Mouse (Mus musculus): ENCODE results near the gene Ppfia3. TPM values are rescaled to one million over a fixed set of nuclear protein-coding genes. Genes with fewer than 3 reads are reported as not detected.

Gene Ppfia3
- total and polyA plus RNA-seq, 2 experiments from 2014 or later = 31.6 to 104 TPM

GRCm38 (mm10) chr7:45297563-45297962, 69.3 kb downstream of the Ppfia3 start:
- no peaks in the 10 kb centered on the region for H3K36me3 ChIP-seq (ENCODE audit: insufficient read depth, low read length)
- DNase-seq (ENCODE audit: low spot score) (no peak), ATAC-seq (ENCODE audit: low FRiP score) (no peak)
- no peak overlapping the region for H3K4me2 ChIP-seq (ENCODE audit: low read depth, low read length, poor library complexity, severe bottlenecking)
- no peak overlapping the region for H3K9ac ChIP-seq (replicated peaks; ENCODE audit: low read length, poor library complexity, severe bottlenecking)
- no peak for TF ChIP-seq CTCF (IDR thresholded peaks at IDR 0.05)
- H3K4me3 ChIP-seq (ENCODE audit: low read depth, low read length) = no peak overlapping the region
- no peaks in the 10 kb centered on the region for H3K9me3 ChIP-seq (ENCODE audit: low read length)
- 71% methylated on average over 3 of the region's 3 CpGs for WGBS
- H3K27me3 ChIP-seq (ENCODE audit: insufficient read depth, low read length) = no peaks in the 10 kb centered on the region
- H3K27ac ChIP-seq (ENCODE audit: low read depth, low read length) = no peak overlapping the region
- peaks cover 4% of the 10 kb centered on the region; the same call in 1 of the 2 replicates for H3K4me1 ChIP-seq (ENCODE audit: insufficient read depth, low read length)

GRCm38 (mm10) chr7:45296626-45297025, 70.2 kb downstream of the Ppfia3 start:
- 91% methylated on average over 1 of the region's 1 CpGs for WGBS
- Histone ChIP-seq H3K4me2 (ENCODE audit: low read depth, low read length, poor library complexity, severe bottlenecking) (no peak overlapping the region), H3K27ac (ENCODE audit: low read depth, low read length) (no peak overlapping the region), H3K9ac (replicated peaks; ENCODE audit: low read length, poor library complexity, severe bottlenecking) (no peak overlapping the region), H3K36me3 (ENCODE audit: insufficient read depth, low read length) (no peaks in the 10 kb centered on the region), H3K9me3 (ENCODE audit: low read length) (no peaks in the 10 kb centered on the region), H3K4me1 (ENCODE audit: insufficient read depth, low read length) (peaks cover 4% of the 10 kb centered on the region; the same call in 1 of the 2 replicates), H3K27me3 (ENCODE audit: insufficient read depth, low read length) (no peaks in the 10 kb centered on the region), H3K4me3 (ENCODE audit: low read depth, low read length) (no peak overlapping the region)
- DNase-seq (ENCODE audit: low spot score) = no peak
- no peak for TF ChIP-seq CTCF (IDR thresholded peaks at IDR 0.05)
- ATAC-seq (ENCODE audit: low FRiP score) = no peak

Other genes starting within 250 kb of the Ppfia3 start
Only the 30 nearest of the 35 such genes appear.
- 104 and 124 TPM in 2 replicates for gene Pih1d1, start 212.7 kb downstream of the Ppfia3 start, total RNA-seq (2014; rRNA removed)
- gene Pih1d1, start 212.7 kb downstream of the Ppfia3 start, polyA plus RNA-seq (2015; fragmentation: Nextera tagmentation; extraction: Ambion mirVana) = 77.1 and 81.6 TPM in 2 replicates
- 18.9 and 22.0 TPM in 2 replicates for gene Aldh16a1, start 212.4 kb downstream of the Ppfia3 start, total RNA-seq (2014; rRNA removed)
- 12.9 and 15.2 TPM in 2 replicates for gene Aldh16a1, start 212.4 kb downstream of the Ppfia3 start, polyA plus RNA-seq (2015; fragmentation: Nextera tagmentation; extraction: Ambion mirVana)
- 1.9 and 2.5 TPM in 2 replicates for gene Slc17a7, start 203.1 kb downstream of the Ppfia3 start, total RNA-seq (2014; rRNA removed)
- 0.95 and 0.96 TPM in 2 replicates for gene Slc17a7, start 203.1 kb downstream of the Ppfia3 start, polyA plus RNA-seq (2015; fragmentation: Nextera tagmentation; extraction: Ambion mirVana)
- not detected in 2 replicates for gene Gfy, start 187.4 kb downstream of the Ppfia3 start, total RNA-seq (2014; rRNA removed)
- 0.11 and 0.51 TPM in 2 replicates for gene Gfy, start 187.4 kb downstream of the Ppfia3 start, polyA plus RNA-seq (2015; fragmentation: Nextera tagmentation; extraction: Ambion mirVana)
- gene Pth2, start 186.0 kb downstream of the Ppfia3 start, total RNA-seq (2014; rRNA removed) = not detected in 2 replicates
- 0.93 and 1.3 TPM in 2 replicates for gene Pth2, start 186.0 kb downstream of the Ppfia3 start, polyA plus RNA-seq (2015; fragmentation: Nextera tagmentation; extraction: Ambion mirVana)
- gene Ccdc155, start 162.1 kb downstream of the Ppfia3 start, total RNA-seq (2014; rRNA removed) = 0.24 and 0.38 TPM in 2 replicates
- gene Ccdc155, start 162.1 kb downstream of the Ppfia3 start, polyA plus RNA-seq (2015; fragmentation: Nextera tagmentation; extraction: Ambion mirVana) = 0.32 and 0.50 TPM in 2 replicates
- 9.0 and 14.4 TPM in 2 replicates for gene Dkkl1, start 154.9 kb downstream of the Ppfia3 start, total RNA-seq (2014; rRNA removed)
- 23.8 and 23.9 TPM in 2 replicates for gene Dkkl1, start 154.9 kb downstream of the Ppfia3 start, polyA plus RNA-seq (2015; fragmentation: Nextera tagmentation; extraction: Ambion mirVana)
- 31.2 and 54.8 TPM in 2 replicates for gene Tead2, start 151.3 kb downstream of the Ppfia3 start, total RNA-seq (2014; rRNA removed)
- gene Tead2, start 151.3 kb downstream of the Ppfia3 start, polyA plus RNA-seq (2015; fragmentation: Nextera tagmentation; extraction: Ambion mirVana) = 16.8 and 17.0 TPM in 2 replicates
- 1.2 and 1.7 TPM in 2 replicates for gene Cd37, start 127.9 kb downstream of the Ppfia3 start, total RNA-seq (2014; rRNA removed)
- 1.5 and 2.4 TPM in 2 replicates for gene Cd37, start 127.9 kb downstream of the Ppfia3 start, polyA plus RNA-seq (2015; fragmentation: Nextera tagmentation; extraction: Ambion mirVana)
- gene Slc6a16, start 125.9 kb downstream of the Ppfia3 start, total RNA-seq (2014; rRNA removed) = 0.16 and 1.3 TPM in 2 replicates
- 2.3 and 3.1 TPM in 2 replicates for gene Slc6a16, start 125.9 kb downstream of the Ppfia3 start, polyA plus RNA-seq (2015; fragmentation: Nextera tagmentation; extraction: Ambion mirVana)
- gene Slc6a21, start 89.5 kb downstream of the Ppfia3 start, total RNA-seq (2014; rRNA removed) = not detected in 2 replicates
- not detected in 2 replicates for gene Slc6a21, start 89.5 kb downstream of the Ppfia3 start, polyA plus RNA-seq (2015; fragmentation: Nextera tagmentation; extraction: Ambion mirVana)
- 22.6 and 35.4 TPM in 2 replicates for gene Trpm4, start 33.2 kb downstream of the Ppfia3 start, total RNA-seq (2014; rRNA removed)
- gene Trpm4, start 33.2 kb downstream of the Ppfia3 start, polyA plus RNA-seq (2015; fragmentation: Nextera tagmentation; extraction: Ambion mirVana) = 10.4 and 10.7 TPM in 2 replicates
- gene Hrc, start 31.7 kb downstream of the Ppfia3 start, total RNA-seq (2014; rRNA removed) = 0.33 TPM in 1 of 2 replicates, not detected in the other
- gene Hrc, start 31.7 kb downstream of the Ppfia3 start, polyA plus RNA-seq (2015; fragmentation: Nextera tagmentation; extraction: Ambion mirVana) = 0.26 and 0.49 TPM in 2 replicates
- gene Lin7b, start 3.6 kb upstream of the Ppfia3 start, total RNA-seq (2014; rRNA removed) = 68.6 and 96.6 TPM in 2 replicates
- gene Lin7b, start 3.6 kb upstream of the Ppfia3 start, polyA plus RNA-seq (2015; fragmentation: Nextera tagmentation; extraction: Ambion mirVana) = 59.9 and 70.3 TPM in 2 replicates
- gene Snrnp70, start 28.7 kb upstream of the Ppfia3 start, total RNA-seq (2014; rRNA removed) = 249 and 258 TPM in 2 replicates
- 108 and 131 TPM in 2 replicates for gene Snrnp70, start 28.7 kb upstream of the Ppfia3 start, polyA plus RNA-seq (2015; fragmentation: Nextera tagmentation; extraction: Ambion mirVana)
- gene Kcna7, start 38.6 kb upstream of the Ppfia3 start, total RNA-seq (2014; rRNA removed) = not detected in 2 replicates
- gene Kcna7, start 38.6 kb upstream of the Ppfia3 start, polyA plus RNA-seq (2015; fragmentation: Nextera tagmentation; extraction: Ambion mirVana) = 0.06 TPM in 1 of 2 replicates, not detected in the other
- 0.24 TPM in 1 of 2 replicates, not detected in the other for gene Ntf5, start 46.7 kb upstream of the Ppfia3 start, total RNA-seq (2014; rRNA removed)
- not detected in 2 replicates for gene Ntf5, start 46.7 kb upstream of the Ppfia3 start, polyA plus RNA-seq (2015; fragmentation: Nextera tagmentation; extraction: Ambion mirVana)
- gene Lhb, start 53.8 kb upstream of the Ppfia3 start, total RNA-seq (2014; rRNA removed) = 1.8 TPM in 1 of 2 replicates, not detected in the other
- 0.32 and 0.70 TPM in 2 replicates for gene Lhb, start 53.8 kb upstream of the Ppfia3 start, polyA plus RNA-seq (2015; fragmentation: Nextera tagmentation; extraction: Ambion mirVana)
- 11.5 and 19.7 TPM in 2 replicates for gene Gys1, start 67.8 kb upstream of the Ppfia3 start, total RNA-seq (2014; rRNA removed)
- 12.0 and 12.2 TPM in 2 replicates for gene Gys1, start 67.8 kb upstream of the Ppfia3 start, polyA plus RNA-seq (2015; fragmentation: Nextera tagmentation; extraction: Ambion mirVana)
- gene Ruvbl2, start 71.1 kb upstream of the Ppfia3 start, total RNA-seq (2014; rRNA removed) = 129 and 146 TPM in 2 replicates
- 80.5 and 90.8 TPM in 2 replicates for gene Ruvbl2, start 71.1 kb upstream of the Ppfia3 start, polyA plus RNA-seq (2015; fragmentation: Nextera tagmentation; extraction: Ambion mirVana)
- gene Ftl1, start 92.9 kb upstream of the Ppfia3 start, total RNA-seq (2014; rRNA removed) = 2,165 and 2,428 TPM in 2 replicates
- 4,797 and 5,109 TPM in 2 replicates for gene Ftl1, start 92.9 kb upstream of the Ppfia3 start, polyA plus RNA-seq (2015; fragmentation: Nextera tagmentation; extraction: Ambion mirVana)
- gene Bax, start 99.9 kb upstream of the Ppfia3 start, total RNA-seq (2014; rRNA removed) = 119 and 144 TPM in 2 replicates
- 254 and 258 TPM in 2 replicates for gene Bax, start 99.9 kb upstream of the Ppfia3 start, polyA plus RNA-seq (2015; fragmentation: Nextera tagmentation; extraction: Ambion mirVana)
- not detected in 2 replicates for gene Tulp2, start 114.9 kb upstream of the Ppfia3 start, total RNA-seq (2014; rRNA removed)
- gene Tulp2, start 114.9 kb upstream of the Ppfia3 start, polyA plus RNA-seq (2015; fragmentation: Nextera tagmentation; extraction: Ambion mirVana) = 0.37 and 0.67 TPM in 2 replicates
- gene Gm45808, start 119.8 kb upstream of the Ppfia3 start, total RNA-seq (2014; rRNA removed) = 0.52 and 1.6 TPM in 2 replicates
- not detected in 2 replicates for gene Gm45808, start 119.8 kb upstream of the Ppfia3 start, polyA plus RNA-seq (2015; fragmentation: Nextera tagmentation; extraction: Ambion mirVana)
- gene Dhdh, start 121.8 kb upstream of the Ppfia3 start, total RNA-seq (2014; rRNA removed) = 4.3 TPM in 2 replicates
- 5.5 and 6.1 TPM in 2 replicates for gene Dhdh, start 121.8 kb upstream of the Ppfia3 start, polyA plus RNA-seq (2015; fragmentation: Nextera tagmentation; extraction: Ambion mirVana)
- 92.2 and 137 TPM in 2 replicates for gene Nucb1, start 143.4 kb upstream of the Ppfia3 start, total RNA-seq (2014; rRNA removed)
- 137 and 144 TPM in 2 replicates for gene Nucb1, start 143.4 kb upstream of the Ppfia3 start, polyA plus RNA-seq (2015; fragmentation: Nextera tagmentation; extraction: Ambion mirVana)
- gene Ppp1r15a, start 159.2 kb upstream of the Ppfia3 start, total RNA-seq (2014; rRNA removed) = 17.2 and 17.4 TPM in 2 replicates
- gene Ppp1r15a, start 159.2 kb upstream of the Ppfia3 start, polyA plus RNA-seq (2015; fragmentation: Nextera tagmentation; extraction: Ambion mirVana) = 18.7 and 18.8 TPM in 2 replicates
- 2.0 and 2.1 TPM in 2 replicates for gene Plekha4, start 159.3 kb upstream of the Ppfia3 start, total RNA-seq (2014; rRNA removed)
- gene Plekha4, start 159.3 kb upstream of the Ppfia3 start, polyA plus RNA-seq (2015; fragmentation: Nextera tagmentation; extraction: Ambion mirVana) = 1.2 and 1.6 TPM in 2 replicates
- gene Hsd17b14, start 187.9 kb upstream of the Ppfia3 start, total RNA-seq (2014; rRNA removed) = not detected in 2 replicates
- gene Hsd17b14, start 187.9 kb upstream of the Ppfia3 start, polyA plus RNA-seq (2015; fragmentation: Nextera tagmentation; extraction: Ambion mirVana) = 0.15 and 0.20 TPM in 2 replicates
- gene Bcat2, start 203.1 kb upstream of the Ppfia3 start, total RNA-seq (2014; rRNA removed) = 12.4 and 14.9 TPM in 2 replicates
- 18.3 and 19.3 TPM in 2 replicates for gene Bcat2, start 203.1 kb upstream of the Ppfia3 start, polyA plus RNA-seq (2015; fragmentation: Nextera tagmentation; extraction: Ambion mirVana)

Measured in midbrain, postnatal 0 days (tissue).